Mouse (Mus musculus): ENCODE results near the gene Glod4. TPM values are rescaled to one million over a fixed set of nuclear protein-coding genes. Genes with fewer than 3 reads are reported as not detected.

Gene Glod4
- polyA plus RNA-seq, 2 experiments, result 17.9 to 60.7 TPM

GRCm38 (mm10) chr11:76288645-76289044 is 45.1 kb upstream of the Glod4 start:
- Histone ChIP-seq H3K9ac (replicated peaks) (no peak overlapping the region), H3K27me3 (ENCODE audit: control insufficient read depth, insufficient read depth, low read length) (no peaks in the 10 kb centered on the region), H3K4me1 (replicated peaks; ENCODE audit: control insufficient read depth in 2 of 2, insufficient read depth in 2 of 2, low read length in 1 of 2) (peaks cover 0 to 10% of the 10 kb centered on the region in 2 experiments; a peak in 1 of 4 replicates), H3K4me2 (ENCODE audit: low read depth) (no peak overlapping the region), H3K36me3 (replicated peaks; ENCODE audit: control insufficient read depth, insufficient read depth, low read depth) (no peaks in the 10 kb centered on the region), H3K9me3 (ENCODE audit: control insufficient read depth, low read length) (no peaks in the 10 kb centered on the region), H3K27ac (no peak overlapping the region), H3K4me3 (ENCODE audit: insufficient read depth in 1 of 2, low read depth in 2 of 2, low read length in 2 of 2) (no peak overlapping the region)
- DNase-seq (ENCODE audit: low read depth in 3 of 3, low spot score in 3 of 3), result no peak
- no peak for ATAC-seq (ENCODE audit: insufficient read depth)
- 67% methylated on average over 6 of the region's 6 CpGs for WGBS (ENCODE audit: insufficient replicate concordance)
- TF ChIP-seq CTCF (IDR thresholded peaks at IDR 0.05; ENCODE audit: low read depth) (no peak), EP300 (IDR thresholded peaks at IDR 0.05; ENCODE audit: low read depth) (no peak)

- H3K4me3 ChIP-seq (ENCODE audit: insufficient read depth in 1 of 2, low read depth in 2 of 2, low read length in 2 of 2), result no peak overlapping the region
- no peak overlapping the region for H3K27ac ChIP-seq
- no peaks in the 10 kb centered on the region for H3K27me3 ChIP-seq (ENCODE audit: control insufficient read depth, insufficient read depth, low read length)
- no peak overlapping the region for H3K4me2 ChIP-seq (ENCODE audit: low read depth)
- H3K9me3 ChIP-seq (ENCODE audit: control insufficient read depth, low read length), result no peaks in the 10 kb centered on the region
- ATAC-seq (ENCODE audit: insufficient read depth), result no peak
- H3K4me1 ChIP-seq (replicated peaks; ENCODE audit: control insufficient read depth in 2 of 2, insufficient read depth in 2 of 2, low read length in 1 of 2), result peaks cover 0 to 9% of the 10 kb centered on the region in 2 experiments; a peak in 1 of 4 replicates
- H3K36me3 ChIP-seq (replicated peaks; ENCODE audit: control insufficient read depth, insufficient read depth, low read depth), result no peaks in the 10 kb centered on the region
- 67% methylated on average over 10 of the region's 10 CpGs for WGBS (ENCODE audit: insufficient replicate concordance)
- TF ChIP-seq CTCF (IDR thresholded peaks at IDR 0.05; ENCODE audit: low read depth) (no peak), EP300 (IDR thresholded peaks at IDR 0.05; ENCODE audit: low read depth) (no peak)
- no peak for DNase-seq (ENCODE audit: low read depth in 3 of 3, low spot score in 3 of 3)
- no peak overlapping the region for H3K9ac ChIP-seq (replicated peaks)
Measured at GRCm38 (mm10) chr11:76287301-76287700, 43.8 kb upstream of the Glod4 start.

- no peaks in the 10 kb centered on the region for H3K36me3 ChIP-seq (replicated peaks; ENCODE audit: control insufficient read depth, insufficient read depth, low read depth)
- no peak for TF ChIP-seq CTCF (IDR thresholded peaks at IDR 0.05; ENCODE audit: low read depth)
- TF ChIP-seq EP300 (IDR thresholded peaks at IDR 0.05; ENCODE audit: low read depth), result no peak
- ATAC-seq (ENCODE audit: insufficient read depth), result no peak
- H3K4me3 ChIP-seq (ENCODE audit: insufficient read depth in 1 of 2, low read depth in 2 of 2, low read length in 2 of 2), result no peak overlapping the region
- no peak for DNase-seq (ENCODE audit: low read depth in 3 of 3, low spot score in 3 of 3)
- no peak overlapping the region for H3K27ac ChIP-seq
- no peaks in the 10 kb centered on the region for H3K27me3 ChIP-seq (ENCODE audit: control insufficient read depth, insufficient read depth, low read length)
- 30% methylated on average over 10 of the region's 10 CpGs for WGBS (ENCODE audit: insufficient replicate concordance)
- no peak overlapping the region for H3K9ac ChIP-seq (replicated peaks)
- H3K4me2 ChIP-seq (ENCODE audit: low read depth), result no peak overlapping the region
- peaks cover 0 to 6% of the 10 kb centered on the region in 2 experiments; a peak in 1 of 4 replicates for H3K4me1 ChIP-seq (replicated peaks; ENCODE audit: control insufficient read depth in 2 of 2, insufficient read depth in 2 of 2, low read length in 1 of 2)
- no peaks in the 10 kb centered on the region for H3K9me3 ChIP-seq (ENCODE audit: control insufficient read depth, low read length)
Measured at GRCm38 (mm10) chr11:76286534-76287126, 43.1 kb upstream of the Glod4 start.

GRCm38 (mm10) chr11:76285431-76286075 is 42.0 kb upstream of the Glod4 start:
- Histone ChIP-seq H3K4me1 (replicated peaks; ENCODE audit: control insufficient read depth in 2 of 2, insufficient read depth in 2 of 2, low read length in 1 of 2) (peaks cover 0 to 6% of the 10 kb centered on the region in 2 experiments; a peak in 1 of 4 replicates), H3K27ac (no peak overlapping the region), H3K9ac (replicated peaks) (no peak overlapping the region), H3K36me3 (replicated peaks; ENCODE audit: control insufficient read depth, insufficient read depth, low read depth) (no peaks in the 10 kb centered on the region), H3K27me3 (ENCODE audit: control insufficient read depth, insufficient read depth, low read length) (no peaks in the 10 kb centered on the region), H3K9me3 (ENCODE audit: control insufficient read depth, low read length) (no peaks in the 10 kb centered on the region), H3K4me2 (ENCODE audit: low read depth) (no peak overlapping the region), H3K4me3 (ENCODE audit: insufficient read depth in 1 of 2, low read depth in 2 of 2, low read length in 2 of 2) (no peak overlapping the region)
- DNase-seq (ENCODE audit: low read depth in 3 of 3, low spot score in 3 of 3) (no peak), ATAC-seq (ENCODE audit: insufficient read depth) (no peak)
- 41% methylated on average over 7 of the region's 7 CpGs for WGBS (ENCODE audit: insufficient replicate concordance)
- TF ChIP-seq CTCF (IDR thresholded peaks at IDR 0.05; ENCODE audit: low read depth), result no peak
- TF ChIP-seq EP300 (IDR thresholded peaks at IDR 0.05; ENCODE audit: low read depth), result no peak

GRCm38 (mm10) chr11:76283841-76284240 is 40.3 kb upstream of the Glod4 start:
- Histone ChIP-seq H3K9ac (replicated peaks) (no peak overlapping the region), H3K27ac (no peak overlapping the region), H3K9me3 (ENCODE audit: control insufficient read depth, low read length) (no peaks in the 10 kb centered on the region), H3K27me3 (ENCODE audit: control insufficient read depth, insufficient read depth, low read length) (no peaks in the 10 kb centered on the region), H3K4me3 (ENCODE audit: insufficient read depth in 1 of 2, low read depth in 2 of 2, low read length in 2 of 2) (no peak overlapping the region), H3K4me1 (replicated peaks; ENCODE audit: control insufficient read depth in 2 of 2, insufficient read depth in 2 of 2, low read length in 1 of 2) (peaks cover 0 to 6% of the 10 kb centered on the region in 2 experiments; a peak in 1 of 4 replicates), H3K4me2 (ENCODE audit: low read depth) (no peak overlapping the region), H3K36me3 (replicated peaks; ENCODE audit: control insufficient read depth, insufficient read depth, low read depth) (no peaks in the 10 kb centered on the region)
- no peak for DNase-seq (ENCODE audit: low read depth in 3 of 3, low spot score in 3 of 3)
- WGBS (ENCODE audit: insufficient replicate concordance), result 83% methylated on average over 6 of the region's 6 CpGs
- no peak for ATAC-seq (ENCODE audit: insufficient read depth)
- TF ChIP-seq CTCF (IDR thresholded peaks at IDR 0.05; ENCODE audit: low read depth), result no peak
- no peak for TF ChIP-seq EP300 (IDR thresholded peaks at IDR 0.05; ENCODE audit: low read depth)

Measured in liver, embryonic 14.5 days (tissue).